Mouse (Mus musculus) erythroblast, embryonic 14.5 days (primary cell): ENCODE measurements at regions not wholly inside any gene's neighbourhood (a gene's known extent, or its start where the extent isn't known, plus 50 kb on each side); places are given as distances from the start of the nearest gene placed in this dataset.

Experiments used
- GATA1 ChIP-seq: IDR thresholded peaks from 2 replicates; pipeline ENCODE4 v1.6.1; 2012; ENCODE audit warnings: low read length, inconsistent platforms, mixed read lengths
- TAL1 ChIP-seq: IDR thresholded peaks from 3 replicates; pipeline ENCODE4 v1.6.1; 2012; ENCODE audit warnings: low read length, inconsistent platforms, mixed read lengths

DNA sequence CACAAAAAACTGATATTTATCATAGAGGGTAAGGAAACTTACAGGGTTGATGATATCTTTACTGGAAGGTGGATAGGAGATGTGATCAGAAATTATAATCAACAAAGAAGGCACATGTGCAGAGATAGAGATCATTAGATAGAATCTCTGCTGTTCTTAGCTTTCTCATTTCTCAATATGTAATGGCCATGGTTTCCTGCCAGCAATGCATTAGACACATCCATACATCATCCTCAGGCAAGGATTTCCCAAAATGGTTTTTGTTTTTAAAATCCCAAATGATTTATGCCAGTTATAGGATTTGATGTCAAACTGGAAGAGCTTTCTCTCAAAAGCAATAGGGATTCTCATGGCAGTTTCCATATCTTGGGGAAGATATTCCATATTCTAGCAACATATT is 52.0 kb upstream of the C030005K15Rik start:
- TF ChIP-seq GATA1 (no peak), TAL1 (no peak)
